Mouse (Mus musculus) 3134 (cell line): ENCODE results near the gene Tada2b.

Experiments used
- DNase-seq: peaks from one replicate; pipeline ENCODE4 v3.0.0-alpha.2; 2011; ENCODE audit warnings: low spot score; ENCODE audit not compliant: insufficient read length; ENCODE audit errors: extremely low read depth

The Tada2b gene

GRCm38 (mm10) chr5:36481114-36481513 is 3.0 kb downstream of the Tada2b start:
- DNase-seq: no peak

- peak; percentile 64 for DNase-seq
Measured at GRCm38 (mm10) chr5:36480398-36480797, 3.7 kb downstream of the Tada2b start.

- no peak for DNase-seq
Measured at GRCm38 (mm10) chr5:36479735-36480134, 4.3 kb downstream of the Tada2b start.

- no peak for DNase-seq
Measured at GRCm38 (mm10) chr5:36478540-36479420, 5.3 kb downstream of the Tada2b start.

GRCm38 (mm10) chr5:36477486-36477885 is 6.6 kb downstream of the Tada2b start:
- no peak for DNase-seq

GRCm38 (mm10) chr5:36474283-36474682 is 9.8 kb downstream of the Tada2b start:
- no peak for DNase-seq

GRCm38 (mm10) chr5:36472876-36473655 is 11.0 kb downstream of the Tada2b start:
- no peak for DNase-seq

GRCm38 (mm10) chr5:36471206-36471605 is 12.9 kb downstream of the Tada2b start:
- DNase-seq: no peak

- DNase-seq: no peak
Measured at GRCm38 (mm10) chr5:36465889-36466288, 18.2 kb downstream of the Tada2b start.

GRCm38 (mm10) chr5:36464709-36465661 is 19.1 kb downstream of the Tada2b start, which contains the start of gene Grpel1:
Gene Grpel1 (plus strand): TSS chr5:36464998.
- DNase-seq: peak; percentile 95

GRCm38 (mm10) chr5:36463391-36463790 is 20.7 kb downstream of the Tada2b start:
- DNase-seq: no peak

- DNase-seq: peak; percentile 59
Measured at GRCm38 (mm10) chr5:36462810-36463209, 21.3 kb downstream of the Tada2b start.

- DNase-seq: peak; percentile 66
Measured at GRCm38 (mm10) chr5:36461231-36461630, 22.9 kb downstream of the Tada2b start.

- peak; percentile 51 for DNase-seq
Measured at GRCm38 (mm10) chr5:36460712-36461111, 23.4 kb downstream of the Tada2b start.

GRCm38 (mm10) chr5:36458926-36459325 is 25.2 kb downstream of the Tada2b start:
- DNase-seq: no peak

- DNase-seq: peak; percentile 50
Measured at GRCm38 (mm10) chr5:36457706-36458105, 26.4 kb downstream of the Tada2b start.

- DNase-seq: no peak
Measured at GRCm38 (mm10) chr5:36452821-36453220, 31.3 kb downstream of the Tada2b start.

- DNase-seq: no peak
Measured at GRCm38 (mm10) chr5:36451872-36452389, 32.2 kb downstream of the Tada2b start.

GRCm38 (mm10) chr5:36451119-36451518 is 33.0 kb downstream of the Tada2b start:
- peak; percentile 30 for DNase-seq

- no peak for DNase-seq
Measured at GRCm38 (mm10) chr5:36449710-36450358, 34.3 kb downstream of the Tada2b start.
